Mouse (Mus musculus): Measurements from ENCODE around the gene Ccdc84.

The Ccdc84 gene

DNA sequence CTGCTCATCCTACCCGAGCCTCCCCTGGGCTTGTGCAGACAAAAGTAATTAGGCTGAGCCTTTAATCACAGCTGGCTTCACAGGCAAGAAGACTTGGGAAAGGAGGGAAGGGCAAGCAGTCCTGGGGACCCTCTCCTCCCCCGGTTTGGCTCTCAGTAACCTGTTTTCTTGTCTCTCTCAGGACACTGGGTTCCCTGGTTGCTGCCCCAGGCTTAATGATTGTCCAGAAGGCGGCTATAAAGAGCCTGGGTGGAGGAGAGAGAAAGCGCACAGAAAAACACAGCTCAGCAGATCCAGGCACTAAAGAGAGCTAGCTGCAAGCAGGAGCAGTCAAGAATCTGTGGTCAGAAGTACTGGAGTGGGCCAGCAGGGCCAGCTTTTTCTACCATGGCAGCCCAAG, 20.3 kb downstream of the Ccdc84 start:
- CTCF ChIA-PET = interaction anchor here in 1 of 4 experiments (0.6 kb wide), 2 partner anchors 60 to 133 kb away, joined by 3 to 5 read pairs; no protein-coding TSS in a partner anchor

DNA sequence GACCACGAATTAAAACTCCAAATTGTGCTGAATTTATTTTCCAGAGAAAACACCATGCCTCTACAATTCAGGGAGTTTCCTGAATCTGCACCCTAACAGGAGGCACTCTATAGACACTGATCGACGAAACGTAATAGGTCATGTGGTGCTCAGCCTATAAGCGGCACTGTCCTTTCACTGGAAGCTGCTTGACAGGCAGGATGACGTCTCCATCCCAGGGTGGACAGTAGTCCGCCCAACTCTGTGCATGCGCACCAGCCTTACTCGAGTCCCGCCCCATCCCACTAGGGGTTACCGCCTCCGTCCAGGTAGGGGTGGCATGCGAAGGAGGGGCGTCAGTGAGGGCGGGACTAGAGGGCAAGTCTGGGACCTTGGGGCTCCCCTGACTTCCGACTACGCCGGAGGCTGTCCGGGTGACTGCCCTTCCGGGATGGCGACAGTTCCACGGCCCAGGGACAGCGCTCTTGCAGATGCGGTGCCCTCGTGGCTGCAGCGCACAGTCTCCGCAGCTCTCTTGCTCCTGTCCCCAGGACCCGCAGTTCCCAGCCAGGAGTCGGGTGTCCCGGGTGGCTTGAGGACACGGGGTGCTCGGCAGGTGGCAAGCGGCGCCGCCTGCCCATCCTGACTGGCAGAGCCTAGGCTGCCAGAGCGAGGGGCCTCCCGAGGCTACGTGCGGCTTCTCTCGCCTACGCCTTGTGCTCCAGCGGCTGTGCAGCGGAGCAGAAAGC, 21.5 kb downstream of the Ccdc84 start, which contains the start of gene Slc37a4:
Slc37a4 (plus strand) TSS at position 169 of the 728 bp plus-strand sequence.
- CTCF ChIA-PET = interaction anchor here in 3 of 4 experiments (0.5 to 1.2 kb wide), 6 partner anchors 19 to 280 kb away, joined by 3 to 8 read pairs (median 3); partner anchors contain the start of genes Ccdc84 (in 1 of the 3) and Vps11 (in 1 of the 3)
- POLR2A ChIA-PET = interaction anchor here (0.5 to 7.2 kb wide), 54 partner anchors 8 to 659 kb away, joined by 3 to 101 read pairs (median 6); partner anchors contain the start of genes Ccdc84 (in 3 of the 4), H2afx (in 3 of the 4), Hyou1 (in 3 of the 4) and Rps25 (in 3 of the 4)

More for the DNA sequence above, 20.3 kb downstream of the Ccdc84 start:
- POLR2A ChIA-PET = interaction anchor here in 3 of 4 experiments (0.6 to 7.2 kb wide), 26 partner anchors 9 to 353 kb away, joined by 3 to 101 read pairs (median 6); partner anchors contain the start of genes Ccdc84 (in 3 of the 3), H2afx (in 2 of the 3), Rps25 (in 2 of the 3) and Trappc4 (in 2 of the 3)

DNA sequence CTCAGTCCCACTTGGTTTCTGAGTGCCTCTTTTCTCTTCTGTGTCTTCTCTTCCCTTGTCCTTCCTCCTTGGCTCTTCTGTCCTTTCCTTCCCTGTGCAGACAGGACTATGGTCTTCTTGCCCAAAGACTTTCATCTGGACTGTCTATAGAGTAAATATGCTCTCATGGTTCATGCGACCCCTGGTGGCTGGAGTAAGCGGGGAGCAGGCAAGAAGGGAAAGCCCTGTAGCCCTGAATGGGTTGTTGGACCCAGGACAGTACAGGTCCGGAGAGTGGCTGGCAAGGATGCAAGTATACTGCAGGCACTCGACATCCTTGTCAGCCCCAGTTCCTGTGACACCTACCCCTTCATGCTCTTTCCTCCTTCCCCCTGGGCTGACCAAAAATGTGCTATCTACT, 26.9 kb downstream of the Ccdc84 start:
- CTCF ChIA-PET = interaction anchor here in 2 of 4 experiments (1.0 kb wide), 2 partner anchors 12 to 27 kb away, joined by 3 to 4 read pairs; no protein-coding TSS in a partner anchor
- POLR2A ChIA-PET = interaction anchor here in 2 of 4 experiments (0.6 to 4.2 kb wide), 5 partner anchors 12 to 54 kb away, joined by 3 to 19 read pairs (median 7); partner anchors contain the start of gene Hyou1 (in 2 of the 2)

DNA sequence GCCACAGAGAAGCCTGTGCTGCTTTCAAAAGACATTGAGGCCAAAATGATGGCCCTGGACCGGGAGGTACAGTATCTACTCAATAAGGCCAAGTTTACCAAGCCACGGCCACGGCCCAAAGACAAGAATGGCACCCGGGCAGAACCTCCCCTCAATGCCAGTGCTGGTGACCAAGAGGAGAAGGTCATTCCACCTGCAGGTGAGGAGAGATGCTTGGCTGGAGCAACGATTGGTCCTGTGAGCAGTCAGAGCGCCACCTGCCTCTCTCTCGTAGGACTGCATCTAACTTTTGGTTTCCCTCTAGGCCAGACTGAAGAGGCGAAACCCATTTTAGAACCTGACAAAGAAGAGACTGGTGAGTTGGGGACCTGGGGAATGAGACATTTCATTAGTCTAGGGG, 29.1 kb downstream of the Ccdc84 start:
- ChIA-PET POLR2A (interaction anchor here in 3 of 4 experiments (0.6 to 4.1 kb wide), 18 partner anchors 7 to 90 kb away, joined by 3 to 43 read pairs (median 5); partner anchors contain the start of genes H2afx (in 2 of the 3), Hyou1 (in 2 of the 3), Trappc4 (in 2 of the 3) and Hmbs (in 1 of the 3)), CTCF (interaction anchor here in 3 of 4 experiments (0.6 to 2.2 kb wide), 9 partner anchors 10 to 280 kb away, joined by 3 to 9 read pairs (median 5); partner anchors contain the start of genes Hyou1 (in 2 of the 3), C2cd2l (in 1 of the 3) and Vps11 (in 1 of the 3))

DNA sequence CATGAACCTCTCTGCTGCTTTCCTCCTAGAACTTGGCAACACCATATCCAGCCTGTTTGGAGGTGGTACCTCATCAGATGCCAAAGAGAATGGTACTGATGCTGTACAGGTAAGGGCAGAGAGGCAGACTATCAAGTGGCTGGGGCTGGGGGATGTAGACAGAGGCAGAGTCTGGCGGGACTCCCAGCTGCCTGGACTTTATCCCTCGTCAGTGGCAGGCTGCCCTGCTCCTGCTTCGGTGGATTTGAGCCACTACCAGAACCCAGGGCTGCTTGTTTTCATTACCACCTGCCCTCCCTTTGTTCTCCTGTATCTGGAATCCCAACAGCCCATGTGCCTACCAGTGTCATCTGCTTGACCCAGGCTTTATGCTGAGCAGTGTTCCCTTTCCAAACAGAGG, 31.1 kb downstream of the Ccdc84 start:
- CTCF ChIA-PET = interaction anchor here in 2 of 4 experiments (0.5 to 2.2 kb wide), 5 partner anchors 8 to 311 kb away, joined by 3 to 9 read pairs (median 4); partner anchors contain the start of genes Hyou1 (in 1 of the 2) and Vps11 (in 1 of the 2)
- POLR2A ChIA-PET = interaction anchor here in 3 of 4 experiments (0.7 to 4.1 kb wide), 22 partner anchors 8 to 153 kb away, joined by 3 to 43 read pairs (median 6); partner anchors contain the start of genes Slc37a4 (in 3 of the 3), Ccdc84 (in 2 of the 3), H2afx (in 2 of the 3) and Hyou1 (in 2 of the 3)

DNA sequence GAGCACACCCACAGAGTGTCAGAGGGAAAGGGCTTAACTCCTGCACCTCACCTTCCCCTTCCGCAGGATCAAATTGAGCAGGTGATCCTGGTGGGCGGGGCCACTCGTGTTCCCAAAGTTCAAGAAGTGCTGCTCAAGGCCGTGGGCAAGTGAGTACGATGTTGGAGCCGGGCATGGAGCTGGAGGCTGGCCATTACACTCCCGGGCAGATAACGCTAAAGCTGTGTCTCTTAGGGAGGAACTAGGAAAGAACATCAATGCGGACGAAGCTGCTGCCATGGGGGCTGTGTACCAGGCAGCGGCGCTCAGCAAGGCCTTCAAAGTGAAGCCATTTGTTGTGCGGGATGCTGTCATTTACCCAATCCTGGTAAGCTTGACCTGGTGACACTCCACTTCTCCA, 33.8 kb downstream of the Ccdc84 start:
- ChIA-PET POLR2A (interaction anchor here in 3 of 4 experiments (0.6 to 12.1 kb wide), 21 partner anchors 9 to 79 kb away, joined by 3 to 160 read pairs (median 4); partner anchors contain the start of genes Vps11 (in 3 of the 3), Rps25 (in 2 of the 3), Slc37a4 (in 2 of the 3) and C2cd2l (in 1 of the 3)), CTCF (interaction anchor here in 3 of 4 experiments (0.5 to 1.3 kb wide), 4 partner anchors 23 to 664 kb away, joined by 3 to 4 read pairs (median 3); partner anchors contain the start of gene Vps11 (in 1 of the 3))

DNA sequence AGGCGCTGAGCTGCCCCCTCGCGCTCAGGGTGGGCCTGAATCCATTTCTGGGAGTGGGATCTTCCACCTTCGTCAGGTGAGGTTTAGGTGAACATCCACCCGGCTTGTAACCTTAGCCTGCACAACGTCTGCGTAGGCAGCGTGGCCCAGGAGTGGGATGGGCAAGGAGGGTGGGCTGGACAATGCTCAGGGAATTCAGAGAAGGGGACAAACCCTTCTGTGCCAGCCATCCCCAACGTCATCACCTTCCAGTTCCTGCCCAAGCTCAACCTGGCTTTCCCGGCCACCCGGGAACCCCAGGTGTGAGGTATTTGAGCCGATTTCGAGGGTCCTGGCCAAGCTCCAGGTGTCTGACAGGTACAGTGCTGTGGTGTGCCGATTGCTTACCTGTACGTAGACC, 38.5 kb downstream of the Ccdc84 start:
- CTCF ChIA-PET = interaction anchor here (0.6 to 2.0 kb wide), 20 partner anchors 9 to 286 kb away, joined by 3 to 29 read pairs (median 4); partner anchors contain the start of genes Vps11 (in 3 of the 4), Bcl9l (in 1 of the 4), Ccdc84 (in 1 of the 4) and H2afx (in 1 of the 4)
- POLR2A ChIA-PET = interaction anchor here (0.6 to 12.1 kb wide), 77 partner anchors 8 to 388 kb away, joined by 3 to 160 read pairs (median 7); partner anchors contain the start of genes Vps11 (in 4 of the 4), Cbl (in 3 of the 4), Ccdc84 (in 3 of the 4) and H2afx (in 3 of the 4)

DNA sequence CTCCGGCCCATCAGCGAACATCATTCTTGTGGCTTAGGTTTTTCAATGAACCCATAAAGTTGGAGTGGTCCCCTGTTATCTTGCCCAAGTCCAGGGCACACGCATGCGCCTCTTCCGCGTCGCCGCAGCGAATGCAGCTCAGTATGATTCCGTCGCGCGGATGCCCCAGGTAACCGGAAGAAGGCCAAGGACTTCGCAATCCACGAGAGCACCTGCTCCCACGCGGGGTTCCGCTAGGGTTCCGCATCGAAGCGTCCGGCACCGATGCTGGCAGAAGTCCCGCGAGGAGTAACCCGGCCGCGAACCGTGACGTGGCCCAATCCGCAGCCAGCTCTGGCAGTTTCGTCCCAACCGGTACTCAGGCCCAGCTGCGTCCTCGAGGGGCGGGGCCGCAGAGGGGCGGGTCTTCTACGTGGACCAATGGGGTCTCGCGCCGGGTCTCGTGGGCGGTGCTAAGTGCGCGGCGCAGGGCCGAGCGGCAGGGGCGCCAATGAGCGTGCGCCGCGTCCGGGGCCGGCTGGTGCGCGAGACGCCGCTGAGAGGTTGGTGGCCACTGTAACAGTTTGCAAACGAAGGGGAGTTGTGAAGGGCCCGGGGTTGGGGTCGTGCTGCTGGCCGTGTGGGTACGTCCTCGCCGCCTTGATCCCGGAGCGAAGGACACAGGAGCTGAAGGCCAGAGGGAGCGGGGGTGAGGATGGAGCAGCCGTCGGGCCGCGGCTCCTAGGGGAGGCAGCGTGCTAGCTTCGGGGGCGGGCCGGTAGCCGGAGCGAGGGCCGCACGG, 39.1 kb downstream of the Ccdc84 start, which contains the start of gene Hyou1:
Hyou1 (plus strand) TSS at position 437 of the 781 bp plus-strand sequence.
- ChIA-PET POLR2A (interaction anchor here (0.5 to 12.1 kb wide), 104 partner anchors 9 to 395 kb away, joined by 3 to 160 read pairs (median 5); partner anchors contain the start of genes Vps11 (in 4 of the 4), Cbl (in 3 of the 4), Ccdc84 (in 3 of the 4) and H2afx (in 3 of the 4)), CTCF (interaction anchor here (0.5 to 2.0 kb wide), 29 partner anchors 9 to 285 kb away, joined by 3 to 29 read pairs (median 4); partner anchors contain the start of genes Vps11 (in 3 of the 4), Bcl9l (in 1 of the 4), C2cd2l (in 1 of the 4) and Ccdc84 (in 1 of the 4))

DNA sequence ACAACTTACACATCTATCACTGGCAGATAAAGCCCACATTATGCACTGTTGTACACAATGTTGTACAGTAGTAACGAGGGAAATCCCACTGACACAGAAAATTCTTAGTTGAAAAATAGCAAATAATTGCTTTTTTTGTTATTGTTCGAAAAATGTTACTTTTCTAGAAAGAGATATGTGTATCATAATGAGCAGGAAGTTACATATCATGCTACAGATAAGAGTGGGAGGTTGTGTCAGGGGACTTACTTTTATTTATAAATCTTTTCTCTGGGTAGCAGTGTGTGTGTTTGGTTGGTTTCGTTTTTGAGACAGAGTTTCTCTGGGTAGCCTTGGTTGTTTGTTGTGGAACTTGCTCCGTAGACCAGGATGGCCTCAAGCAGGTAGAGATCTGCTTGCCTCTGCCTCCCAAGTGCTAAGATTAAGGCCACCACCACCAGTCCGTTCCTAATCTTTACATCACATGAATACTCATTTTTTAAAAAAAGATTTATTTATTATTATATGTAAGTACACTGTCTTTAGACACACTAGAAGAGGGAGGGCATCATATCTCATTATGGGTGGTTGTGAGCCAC, 40.1 kb downstream of the Ccdc84 start:
- ChIA-PET CTCF (interaction anchor here in 3 of 4 experiments (0.9 to 2.0 kb wide), 11 partner anchors 10 to 284 kb away, joined by 3 to 29 read pairs (median 6); partner anchors contain the start of genes C2cd2l (in 1 of the 3), Ccdc84 (in 1 of the 3) and Vps11 (in 1 of the 3)), POLR2A (interaction anchor here in 3 of 4 experiments (0.5 to 12.1 kb wide), 66 partner anchors 10 to 389 kb away, joined by 3 to 160 read pairs (median 10); partner anchors contain the start of genes Cbl (in 3 of the 3), H2afx (in 3 of the 3), Hmbs (in 3 of the 3) and Slc37a4 (in 3 of the 3))

DNA sequence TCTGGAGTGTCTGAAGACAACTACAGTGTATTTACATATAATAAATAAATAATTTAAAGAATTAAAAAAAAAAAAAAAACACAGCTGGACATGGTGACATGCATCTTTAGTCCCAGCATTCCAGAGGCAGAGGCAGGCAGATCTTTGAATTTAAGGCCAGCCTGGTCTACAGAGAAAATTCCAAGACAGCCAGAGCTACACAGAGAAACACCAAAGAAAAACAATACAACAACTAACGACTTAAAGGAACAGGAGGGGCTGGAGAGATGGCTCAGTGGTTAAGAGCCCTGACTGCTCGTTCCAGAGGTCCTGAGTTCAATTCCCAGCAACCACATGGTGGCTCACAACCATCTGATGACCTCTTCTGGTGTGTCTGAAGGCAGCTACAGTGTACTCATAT, 41.0 kb downstream of the Ccdc84 start:
- POLR2A ChIA-PET = interaction anchor here (0.6 to 12.1 kb wide), 15 partner anchors 11 to 128 kb away, joined by 3 to 160 read pairs (median 3); partner anchors contain the start of genes Vps11 (in 2 of the 4), H2afx (in 1 of the 4), Rps25 (in 1 of the 4) and Slc37a4 (in 1 of the 4)
- CTCF ChIA-PET = interaction anchor here in 2 of 4 experiments (0.6 to 1.3 kb wide), 4 partner anchors 13 to 1420 kb away, joined by 3 to 4 read pairs (median 3); partner anchors contain the start of gene Slc37a4 (in 1 of the 2)

DNA sequence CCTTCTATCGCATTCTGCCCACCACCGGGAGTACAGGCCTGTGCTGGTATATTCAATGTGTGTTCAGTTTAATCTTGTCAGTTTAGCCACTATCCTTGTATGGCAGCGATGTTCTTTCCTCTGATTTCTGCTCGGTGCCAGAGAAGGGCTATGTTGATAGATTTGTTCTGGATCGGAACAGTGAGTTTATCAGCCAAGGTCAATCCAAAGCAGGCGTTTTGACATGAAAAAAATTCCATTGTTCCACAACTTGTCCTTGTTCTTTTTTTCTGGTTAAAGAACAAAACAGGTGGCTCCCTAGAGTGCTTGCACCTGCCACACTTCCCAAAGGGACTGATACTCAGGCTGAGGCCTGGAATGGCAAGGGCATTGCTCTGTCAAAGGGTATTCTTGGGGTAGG, 42.2 kb downstream of the Ccdc84 start:
- ChIA-PET POLR2A (interaction anchor here in 2 of 4 experiments (0.6 to 12.1 kb wide), 7 partner anchors 8 to 177 kb away, joined by 3 to 160 read pairs (median 13); partner anchors contain the start of genes H2afx (in 2 of the 2), Rps25 (in 1 of the 2), Trappc4 (in 1 of the 2) and Vps11 (in 1 of the 2)), CTCF (no interaction called here)

DNA sequence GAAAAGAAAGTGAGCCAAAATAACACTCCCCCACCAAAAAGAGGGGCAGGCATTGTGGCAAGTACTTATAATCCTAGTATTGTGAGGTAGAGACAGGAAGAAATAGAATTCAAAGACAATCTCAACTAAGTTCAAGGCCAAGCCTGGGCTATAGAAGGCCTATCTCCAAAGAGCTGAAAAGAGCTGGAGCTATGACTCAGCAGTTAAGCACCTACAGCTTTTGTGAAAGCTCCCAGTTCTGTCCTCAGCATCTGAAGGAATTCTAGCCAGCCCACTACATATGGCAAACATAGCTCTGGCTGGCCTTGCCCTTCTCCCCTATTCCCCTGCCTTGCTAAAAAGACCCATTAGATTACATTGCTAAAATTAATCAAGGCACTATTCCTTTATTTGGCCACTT, 45.0 kb downstream of the Ccdc84 start:
- ChIA-PET POLR2A (interaction anchor here in 2 of 4 experiments (0.9 to 1.6 kb wide), 4 partner anchors 9 to 12 kb away, joined by 3 to 9 read pairs (median 5); partner anchors contain the start of gene Vps11 (in 2 of the 2)), CTCF (interaction anchor here in 1 of 4 experiments (0.6 to 1.2 kb wide), 3 partner anchors 9 to 213 kb away, joined by 3 to 18 read pairs (median 8); partner anchors contain the start of gene Vps11)

DNA sequence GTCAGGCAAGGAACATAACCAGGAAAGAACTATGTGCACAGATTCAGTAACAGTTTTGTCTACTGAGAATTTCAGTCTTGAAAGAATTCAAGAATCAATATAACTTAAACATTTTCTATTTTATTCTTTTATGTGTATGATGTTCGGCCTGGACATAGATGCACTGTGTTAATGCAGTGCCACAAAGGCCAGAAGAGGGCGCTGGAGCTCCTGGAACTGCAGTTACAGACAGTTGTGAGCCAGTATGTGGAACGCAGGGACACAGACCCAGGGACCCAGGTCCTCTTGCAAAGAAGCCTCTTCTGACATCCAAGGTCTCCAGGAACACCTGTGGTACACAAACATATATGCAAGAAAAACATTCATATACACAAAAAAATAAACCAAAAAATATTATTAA, 53.9 kb downstream of the Ccdc84 start:
- ChIA-PET POLR2A (interaction anchor here in 3 of 4 experiments (0.5 to 8.7 kb wide), 19 partner anchors 9 to 307 kb away, joined by 3 to 120 read pairs (median 3); partner anchors contain the start of genes Hyou1 (in 3 of the 3), H2afx (in 2 of the 3), Dpagt1 (in 1 of the 3) and Hmbs (in 1 of the 3)), CTCF (interaction anchor here in 3 of 4 experiments (0.5 to 2.0 kb wide), 17 partner anchors 9 to 291 kb away, joined by 3 to 18 read pairs (median 3); partner anchors contain the start of genes Hmbs (in 2 of the 3), Hyou1 (in 2 of the 3) and Ccdc84 (in 1 of the 3))

DNA sequence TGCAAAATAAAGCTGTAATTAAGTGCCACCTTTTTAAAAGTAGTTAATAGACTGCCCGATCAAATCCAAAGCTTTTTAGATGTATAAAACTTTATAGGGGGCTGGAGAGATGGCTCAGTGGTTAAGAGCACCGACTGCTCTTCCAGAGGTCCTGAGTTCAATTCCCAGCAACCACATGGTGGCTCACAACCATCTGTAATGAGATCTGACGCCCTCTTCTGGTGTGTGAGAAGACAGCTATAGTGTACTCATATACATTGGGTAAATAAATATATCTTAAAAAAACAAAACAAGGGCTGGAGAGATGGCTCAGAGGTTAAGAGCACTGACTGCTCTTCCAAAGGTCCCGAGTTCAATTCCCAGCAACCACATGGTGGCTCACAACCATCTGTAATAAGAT, 56.4 kb downstream of the Ccdc84 start:
- POLR2A ChIA-PET = interaction anchor here (0.6 to 8.7 kb wide), 97 partner anchors 8 to 1677 kb away, joined by 3 to 120 read pairs (median 5); partner anchors contain the start of genes Hyou1 (in 4 of the 4), Cbl (in 3 of the 4), Dpagt1 (in 3 of the 4) and H2afx (in 3 of the 4)
- CTCF ChIA-PET = interaction anchor here (0.6 to 2.6 kb wide), 61 partner anchors 9 to 965 kb away, joined by 3 to 29 read pairs (median 4); partner anchors contain the start of genes Hyou1 (in 3 of the 4), Bcl9l (in 2 of the 4), H2afx (in 2 of the 4) and Hmbs (in 2 of the 4)
